In genomic region chr11:116648976-116649375, GRCm38 (mm10) we compare ENCODE assay signal across 10 mouse cellular contexts. TPM values are rescaled to one million over a fixed set of nuclear protein-coding genes. Genes with fewer than 3 reads are reported as not detected.
DNase-seq lines count a peak whose midpoint lies in the region; ATAC-seq lines count a peak whose summit lies in the region.
"Had no signal": no experiment of that assay in that cellular context is flagged by ENCODE, and none has a peak within 500 bp of the region (broad histone marks: within the 10 kb centered on the region; RNA-seq: fewer than 3 reads in every experiment).

No protein-coding gene starts in this region.

- no peak overlapping the region for H3K4me2 ChIP-seq in forebrain, embryonic 11.5 days (ENCODE audit: low read depth, low read length, severe bottlenecking)
- no peak overlapping the region for H3K4me2 ChIP-seq in kidney, embryonic 16.5 days (replicated peaks; ENCODE audit: low read depth, low read length)
- H3K4me2 ChIP-seq in forebrain, embryonic 13.5 days = no peak overlapping the region

- H3K27me3 ChIP-seq in forebrain, embryonic 10.5 days (ENCODE audit: poor library complexity, severe bottlenecking) = peaks cover 83% of the 10 kb centered on the region
- H3K27me3 ChIP-seq in forebrain, embryonic 11.5 days (ENCODE audit: control insufficient read depth, insufficient read depth, low read length) = peaks cover 18% of the 10 kb centered on the region
- H3K27me3 ChIP-seq in kidney, embryonic 16.5 days (ENCODE audit: insufficient read depth, low read length) = peaks cover 18% of the 10 kb centered on the region
- H3K27me3 ChIP-seq in limb, embryonic 10.5 days (ENCODE audit: low read depth, poor library complexity, severe bottlenecking) = peaks cover 39% of the 10 kb centered on the region
- H3K27me3 ChIP-seq in forebrain, embryonic 13.5 days = peaks cover 43% of the 10 kb centered on the region

- H3K9ac ChIP-seq in forebrain, embryonic 11.5 days (ENCODE audit: low read length) = no peak overlapping the region
- H3K9ac ChIP-seq in kidney, embryonic 16.5 days (replicated peaks; ENCODE audit: low read length) = 0 out of 2 replicates have a peak overlapping the region, but pooled peaks have one; percentile 4
- H3K9ac ChIP-seq in forebrain, embryonic 13.5 days = no peak overlapping the region

- ATAC-seq in forebrain, embryonic 11.5 days (replicated peaks; ENCODE audit: low FRiP score) = no peak
- no peak for ATAC-seq in kidney, embryonic 16.5 days (ENCODE audit: low FRiP score, low TSS enrichment)
- no peak for ATAC-seq in forebrain, embryonic 13.5 days

- peak overlapping the region; percentile 66 for H3K27ac ChIP-seq in forebrain, embryonic 10.5 days
- no peak overlapping the region for H3K27ac ChIP-seq in forebrain, embryonic 11.5 days (ENCODE audit: low read depth, low read length)
- H3K27ac ChIP-seq in kidney, embryonic 16.5 days (ENCODE audit: low read length) = peak overlapping the region; percentile 92
- H3K27ac ChIP-seq in limb, embryonic 10.5 days = peak overlapping the region; percentile 91
- H3K27ac ChIP-seq in forebrain, embryonic 13.5 days = no peak overlapping the region

- no peak for DNase-seq in forebrain, embryonic 10.5 days (ENCODE audit: extremely low spot score, low spot score)
- DNase-seq in forebrain, embryonic 11.5 days (ENCODE audit: low spot score) = no peak
- no peak for DNase-seq in kidney, postnatal 36 days
- peak; percentile 30 for DNase-seq in NIH3T3 (ENCODE audit: low read depth)
- DNase-seq in limb, embryonic 10.5 days (ENCODE audit: low spot score) = no peak
- DNase-seq in MN1 (ENCODE audit: low spot score) = no peak
- DNase-seq: adrenal gland, postnatal 25 days; spleen, adult 18-20 months had no signal

- no peaks in the 10 kb centered on the region for H3K9me3 ChIP-seq in forebrain, embryonic 10.5 days
- no peaks in the 10 kb centered on the region for H3K9me3 ChIP-seq in forebrain, embryonic 11.5 days (ENCODE audit: control insufficient read depth, low read length)
- H3K9me3 ChIP-seq in kidney, embryonic 16.5 days (ENCODE audit: low read length) = no peaks in the 10 kb centered on the region
- no peaks in the 10 kb centered on the region for H3K9me3 ChIP-seq in limb, embryonic 10.5 days (replicated peaks)
- no peaks in the 10 kb centered on the region for H3K9me3 ChIP-seq in forebrain, embryonic 13.5 days (replicated peaks)

- H3K36me3 ChIP-seq in forebrain, embryonic 10.5 days (replicated peaks) = no peaks in the 10 kb centered on the region
- H3K36me3 ChIP-seq in forebrain, embryonic 11.5 days (ENCODE audit: control insufficient read depth, insufficient read depth, low read length) = no peaks in the 10 kb centered on the region
- H3K36me3 ChIP-seq in kidney, embryonic 16.5 days (ENCODE audit: insufficient read depth, low read length) = no peaks in the 10 kb centered on the region
- no peaks in the 10 kb centered on the region for H3K36me3 ChIP-seq in limb, embryonic 10.5 days
- no peaks in the 10 kb centered on the region for H3K36me3 ChIP-seq in forebrain, embryonic 13.5 days (ENCODE audit: poor library complexity, severe bottlenecking)

- WGBS in forebrain, embryonic 10.5 days = 75% methylated on average over 10 of the region's 10 CpGs
- WGBS in forebrain, embryonic 11.5 days = 68% methylated on average over 10 of the region's 10 CpGs
- 70% methylated on average over 10 of the region's 10 CpGs for WGBS in kidney, embryonic 16.5 days
- 78% methylated on average over 10 of the region's 10 CpGs for WGBS in limb, embryonic 10.5 days
- WGBS in forebrain, embryonic 13.5 days = 70% methylated on average over 10 of the region's 10 CpGs

- H3K4me1 ChIP-seq in forebrain, embryonic 10.5 days = peaks cover 84% of the 10 kb centered on the region
- peaks cover 9% of the 10 kb centered on the region; the same call in 1 of the 2 replicates for H3K4me1 ChIP-seq in forebrain, embryonic 11.5 days (replicated peaks; ENCODE audit: control insufficient read depth, insufficient read depth, low read length)
- peaks cover 50% of the 10 kb centered on the region for H3K4me1 ChIP-seq in kidney, embryonic 16.5 days (ENCODE audit: insufficient read depth, low read length)
- peaks cover 86% of the 10 kb centered on the region for H3K4me1 ChIP-seq in limb, embryonic 10.5 days
- peaks cover 21% of the 10 kb centered on the region for H3K4me1 ChIP-seq in forebrain, embryonic 13.5 days

- H3K4me3 ChIP-seq in forebrain, embryonic 10.5 days = no peak overlapping the region
- no peak overlapping the region for H3K4me3 ChIP-seq in forebrain, embryonic 11.5 days (ENCODE audit: low read depth, low read length)
- H3K4me3 ChIP-seq in kidney, embryonic 16.5 days (ENCODE audit: low read length) = no peak overlapping the region
- H3K4me3 ChIP-seq in limb, embryonic 10.5 days = no peak overlapping the region
- H3K4me3 ChIP-seq in forebrain, embryonic 13.5 days = no peak overlapping the region

RNA-seq across cellular contexts. Expression of gene Prcd, which starts 4.4 kb away (rescaled TPM):
- 0.62 and 1.1 TPM in 2 replicates for polyA plus RNA-seq in forebrain, embryonic 10.5 days (2016; fragmentation: Nextera tagmentation; extraction: Ambion mirVana)
- polyA plus RNA-seq in forebrain, embryonic 11.5 days (2014; fragmentation: Nextera tagmentation; extraction: Ambion mirVana) = 0.23 and 0.67 TPM in 2 replicates
- 1.3 and 1.5 TPM in 2 replicates for polyA plus RNA-seq in kidney, embryonic 16.5 days (2015; fragmentation: Nextera tagmentation; extraction: Ambion mirVana)
- polyA plus RNA-seq in limb, embryonic 10.5 days (2016; fragmentation: Nextera tagmentation; extraction: Ambion mirVana) = 0.16 and 0.25 TPM in 2 replicates
- 0.79 and 0.80 TPM in 2 replicates for polyA plus RNA-seq in forebrain, embryonic 13.5 days (2015; fragmentation: Nextera tagmentation; extraction: Ambion mirVana)

RNA-seq across cellular contexts. Expression of gene Cygb, which starts 5.1 kb away (rescaled TPM):
- 2.5 and 2.9 TPM in 2 replicates for polyA plus RNA-seq in forebrain, embryonic 10.5 days (2016; fragmentation: Nextera tagmentation; extraction: Ambion mirVana)
- polyA plus RNA-seq in forebrain, embryonic 11.5 days (2014; fragmentation: Nextera tagmentation; extraction: Ambion mirVana) = 1.7 TPM in 2 replicates
- 17.0 and 17.5 TPM in 2 replicates for polyA plus RNA-seq in kidney, embryonic 16.5 days (2015; fragmentation: Nextera tagmentation; extraction: Ambion mirVana)
- polyA plus RNA-seq in limb, embryonic 10.5 days (2016; fragmentation: Nextera tagmentation; extraction: Ambion mirVana) = 2.7 and 5.8 TPM in 2 replicates
- polyA plus RNA-seq in forebrain, embryonic 13.5 days (2015; fragmentation: Nextera tagmentation; extraction: Ambion mirVana) = 8.8 and 9.3 TPM in 2 replicates

RNA-seq across cellular contexts. Expression of gene Rhbdf2, which starts 22.2 kb away (rescaled TPM):
- 3.5 and 4.0 TPM in 2 replicates for polyA plus RNA-seq in forebrain, embryonic 10.5 days (2016; fragmentation: Nextera tagmentation; extraction: Ambion mirVana)
- polyA plus RNA-seq in forebrain, embryonic 11.5 days (2014; fragmentation: Nextera tagmentation; extraction: Ambion mirVana) = 2.5 and 2.7 TPM in 2 replicates
- 11.4 and 12.8 TPM in 2 replicates for polyA plus RNA-seq in kidney, embryonic 16.5 days (2015; fragmentation: Nextera tagmentation; extraction: Ambion mirVana)
- polyA plus RNA-seq in limb, embryonic 10.5 days (2016; fragmentation: Nextera tagmentation; extraction: Ambion mirVana) = 4.4 and 5.2 TPM in 2 replicates
- polyA plus RNA-seq in forebrain, embryonic 13.5 days (2015; fragmentation: Nextera tagmentation; extraction: Ambion mirVana) = 0.87 and 0.98 TPM in 2 replicates

Comparison
In these comparisons a context has a peak if more than half of its experiments do, and no peak if none do; other contexts are left out.
1. H3K27ac ChIP-seq: peak in forebrain, embryonic 10.5 days (single experiment), kidney, embryonic 16.5 days (single experiment) and limb, embryonic 10.5 days (single experiment); none in forebrain, embryonic 11.5 days (single experiment) and forebrain, embryonic 13.5 days (single experiment).